ENCODE assay signal across 10 mouse cellular contexts in genomic region chr9:108220380-108220774, GRCm38 (mm10). TPM values are rescaled to one million over a fixed set of nuclear protein-coding genes. Genes with fewer than 3 reads are reported as not detected.
DNase-seq lines count a peak whose midpoint lies in the region; ATAC-seq and TF ChIP-seq lines count a peak whose summit lies in the region.
"Had no signal": no experiment of that assay in that cellular context is flagged by ENCODE, and none has a peak within 500 bp of the region (broad histone marks: within the 10 kb centered on the region; RNA-seq: fewer than 3 reads in every experiment).

No protein-coding gene starts in this region.

- peak; percentile 80 for ATAC-seq in heart, embryonic 16.5 days (replicated peaks; ENCODE audit: extremely low read depth, insufficient read depth, low FRiP score)
- no peak for ATAC-seq in megakaryocyte-erythroid progenitor cell, adult 5-6 weeks (replicated peaks; ENCODE audit: low FRiP score, low TSS enrichment, poor library complexity, severe bottlenecking)
- ATAC-seq: activated CD4-positive, CD25-positive, alpha-beta regulatory T cell, adult 4 months had no signal

- TF ChIP-seq CTCF in cerebellum, adult 2 months (IDR thresholded peaks at IDR 0.05; ENCODE audit: borderline replicate concordance, insufficient read depth, low read depth, low read length): no peak

- no peak for TF ChIP-seq POLR2A in cerebellum, adult 2 months (IDR thresholded peaks at IDR 0.05; ENCODE audit: borderline replicate concordance, insufficient read depth, low read length)

- H3K36me3 ChIP-seq in heart, embryonic 16.5 days (ENCODE audit: control insufficient read depth, insufficient read depth): peaks cover 19% of the 10 kb centered on the region
- peaks cover 28% of the 10 kb centered on the region for H3K36me3 ChIP-seq in hindbrain, embryonic 10.5 days

- H3K27me3 ChIP-seq in cerebellum, adult 2 months (ENCODE audit: control insufficient read depth, insufficient read depth, low read length): no peaks in the 10 kb centered on the region
- no peaks in the 10 kb centered on the region for H3K27me3 ChIP-seq in heart, embryonic 16.5 days (ENCODE audit: control insufficient read depth, insufficient read depth, low read length)
- no peaks in the 10 kb centered on the region for H3K27me3 ChIP-seq in hindbrain, embryonic 10.5 days (ENCODE audit: insufficient read depth, poor library complexity, severe bottlenecking)

- H3K9ac ChIP-seq in heart, embryonic 16.5 days (ENCODE audit: low read length): peak overlapping the region; percentile 27

- WGBS in cerebellum, adult 2 months: 36% methylated on average over 1 of the region's 1 CpGs
- WGBS in heart, embryonic 16.5 days: 57% methylated on average over 1 of the region's 1 CpGs
- 95% methylated on average over 1 of the region's 1 CpGs for WGBS in hindbrain, embryonic 10.5 days

- no peak overlapping the region for H3K27ac ChIP-seq in cerebellum, adult 2 months (ENCODE audit: insufficient read depth, low read length)
- H3K27ac ChIP-seq in heart, embryonic 16.5 days (ENCODE audit: low read length): peak overlapping the region; percentile 80
- no peak overlapping the region for H3K27ac ChIP-seq in hindbrain, embryonic 10.5 days

- H3K4me1 ChIP-seq in cerebellum, adult 2 months (ENCODE audit: control insufficient read depth, insufficient read depth, low read length): peaks cover 16% of the 10 kb centered on the region
- peaks cover 24% of the 10 kb centered on the region for H3K4me1 ChIP-seq in heart, embryonic 16.5 days (ENCODE audit: control insufficient read depth, insufficient read depth, low read length)
- no peaks in the 10 kb centered on the region for H3K4me1 ChIP-seq in hindbrain, embryonic 10.5 days (replicated peaks)

- H3K9me3 ChIP-seq in heart, embryonic 16.5 days (replicated peaks; ENCODE audit: control insufficient read depth, low read length): no peaks in the 10 kb centered on the region
- H3K9me3 ChIP-seq in hindbrain, embryonic 10.5 days: no peaks in the 10 kb centered on the region

- DNase-seq in cerebellum, adult 2 months: peak; percentile 21 to 53
- no peak for DNase-seq in cerebellum, adult 9-10 months
- DNase-seq in right cerebral cortex, postnatal 10 days (ENCODE audit: low spot score in 2 of 2): peak; percentile 53 to 75
- DNase-seq in right cerebral cortex, postnatal 4 days: no peak
- no peak for DNase-seq in c-Kit-positive CD71-positive TER-119-positive erythroid progenitor cells, embryonic 14.5 days (ENCODE audit: low spot score)
- no peak for DNase-seq in hindbrain, embryonic 10.5 days (ENCODE audit: low spot score)
- DNase-seq: kidney, adult 8-10 months had no signal

- H3K4me3 ChIP-seq in cerebellum, adult 2 months (replicated peaks; ENCODE audit: insufficient read depth, low read depth, low read length): no peak overlapping the region
- no peak overlapping the region for H3K4me3 ChIP-seq in heart, embryonic 16.5 days (ENCODE audit: low read length)
- H3K4me3 ChIP-seq in hindbrain, embryonic 10.5 days: no peak overlapping the region

- H3K4me2 ChIP-seq in heart, embryonic 16.5 days (ENCODE audit: low read depth, low read length): peak overlapping the region; percentile 15; the same call in 1 of the 2 replicates

RNA-seq across cellular contexts. Expression of gene Bsn, which starts 30.2 kb away (rescaled TPM):
- 70.0 and 77.6 TPM in 2 replicates for polyA plus RNA-seq in cerebellum, adult 2 months (2012; rRNA removed)
- polyA plus RNA-seq in heart, embryonic 16.5 days (2015; fragmentation: Nextera tagmentation; extraction: Ambion mirVana): 0.34 and 0.81 TPM in 2 replicates
- 5.5 and 7.4 TPM in 2 replicates for total RNA-seq in megakaryocyte-erythroid progenitor cell, adult 5-6 weeks (2014; fragmentation: Nextera tagmentation)
- total RNA-seq in megakaryocyte-erythroid progenitor cell, adult 5-6 weeks (2017): 2.3 and 2.9 TPM in 2 replicates
- polyA plus RNA-seq in hindbrain, embryonic 10.5 days (2016; fragmentation: Nextera tagmentation; extraction: Ambion mirVana): 1.4 and 2.4 TPM in 2 replicates

RNA-seq across cellular contexts. Expression of gene Dag1, which starts 43.4 kb away (rescaled TPM):
- polyA plus RNA-seq in cerebellum, adult 2 months (2012; rRNA removed): 33.8 and 38.6 TPM in 2 replicates
- 136 and 145 TPM in 2 replicates for polyA plus RNA-seq in heart, embryonic 16.5 days (2015; fragmentation: Nextera tagmentation; extraction: Ambion mirVana)
- total RNA-seq in megakaryocyte-erythroid progenitor cell, adult 5-6 weeks (2014; fragmentation: Nextera tagmentation): 10.2 and 12.9 TPM in 2 replicates
- 4.6 and 5.1 TPM in 2 replicates for total RNA-seq in megakaryocyte-erythroid progenitor cell, adult 5-6 weeks (2017)
- polyA plus RNA-seq in hindbrain, embryonic 10.5 days (2016; fragmentation: Nextera tagmentation; extraction: Ambion mirVana): 81.2 and 81.6 TPM in 2 replicates

Comparison
In these comparisons a context has a peak if more than half of its experiments do, and no peak if none do; other contexts are left out.
1. DNase-seq: peak in cerebellum, adult 2 months (2 of 2) and right cerebral cortex, postnatal 10 days (2 of 2); none in cerebellum, adult 9-10 months (single experiment), right cerebral cortex, postnatal 4 days (single experiment), c-Kit-positive CD71-positive TER-119-positive erythroid progenitor cells, embryonic 14.5 days (single experiment) and hindbrain, embryonic 10.5 days (single experiment).
2. RNA of gene Bsn, which starts 30.2 kb away (polyA plus RNA-seq): 70.0 to 77.6 TPM in cerebellum, adult 2 months; 1.4 to 2.4 TPM in hindbrain, embryonic 10.5 days and 0.34 to 0.81 TPM in heart, embryonic 16.5 days; every median in the first group is over 10 times any median in the second.